Mouse (Mus musculus) adrenal gland, postnatal 36 days (tissue): ENCODE data around the gene Gm11007. TPM values are rescaled to one million over a fixed set of nuclear protein-coding genes. Genes with fewer than 3 reads are reported as not detected.
"Not testable (repeated sequence)": the region's sequence is repeated elsewhere in the genome, so short reads cannot be mapped to it uniquely, and the experiment has no call there.

Source experiments
- DNase-seq, 2 experiments: peaks; one replicate each; pipeline ENCODE4 v3.0.0; 2021; ENCODE audit warnings: mixed read lengths in 1 of 2
- long read RNA-seq, 2 experiments: library from polyadenylated mRNA; stranded (forward); transcript quantifications; one replicate each; pipeline ENCODE4 v2.0.0; 2021; ENCODE audit warnings: borderline sequencing depth in 2 of 2
- total RNA-seq, 2 experiments: library from RNA; stranded (reverse); gene quantifications; 2 replicates each; pipeline ENCODE4 v1.2.3; 2021

Gm11007 gene
- not detected for total RNA-seq
- long read RNA-seq, experiment 1, partial matches to known transcripts = 0 of 2 reads
- long read RNA-seq, experiment 1, other reads (novel, unspliced or antisense) = 1 of 2 reads
- long read RNA-seq, experiment 2, partial matches to known transcripts = 0 of 1 reads
- long read RNA-seq, experiment 2, other reads (novel, unspliced or antisense) = 1 of 1 reads

DNA sequence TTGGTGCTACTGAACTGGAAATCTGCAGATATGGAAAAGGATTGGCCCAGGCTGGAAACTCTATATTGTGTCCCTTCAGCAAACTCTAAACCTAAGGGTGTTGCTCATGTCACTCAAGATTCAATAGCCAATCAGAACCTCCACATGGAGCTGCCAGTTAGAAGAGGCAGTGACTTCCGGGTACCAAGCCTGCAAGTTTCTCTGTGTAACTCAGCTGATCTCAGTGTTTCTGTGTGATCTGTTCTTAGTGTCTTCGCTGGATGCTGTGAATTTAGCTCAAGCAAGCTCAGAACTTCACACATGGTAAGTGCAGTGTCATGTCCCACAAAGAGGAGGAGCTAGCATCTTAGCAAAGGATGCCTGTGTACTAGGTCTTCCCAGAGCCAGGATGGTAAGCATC is at the start of gene Gm11007:
Gene Gm11007 (plus strand): TSS at position 301 of the 400 bp plus-strand sequence.
- not testable (repeated sequence) for DNase-seq

Other genes with a start within 250 kb of the Gm11007 start
- gene Gm4724, start 208.2 kb upstream of the Gm11007 start, total RNA-seq = 1 to 10 TPM; 5.6 to 7.7 TPM
- gene Zfp965, start 174.0 kb upstream of the Gm11007 start, total RNA-seq = 1 to 10 TPM; 3.2 to 3.5 TPM
- 1 to 10 TPM; 4.5 to 4.7 TPM for gene Zfp969, start 59.7 kb downstream of the Gm11007 start, total RNA-seq
- gene Gm2007, start 97.6 kb downstream of the Gm11007 start, total RNA-seq = not detected
- not detected for gene Gm14288, start 157.1 kb downstream of the Gm11007 start, total RNA-seq
- 10 to 100 TPM; 27.9 to 36.9 TPM for gene Gm6710, start 225.2 kb downstream of the Gm11007 start, total RNA-seq